Mouse (Mus musculus): ENCODE data around the gene Hpca. TPM values are rescaled to one million over a fixed set of nuclear protein-coding genes. Genes with fewer than 3 reads are reported as not detected.

The Hpca gene
- polyA plus RNA-seq (2021; fragmentation: Nextera tagmentation) = 357 and 1,084 TPM in 2 replicates
- long read RNA-seq, experiment 1, transcript Hpca-209 (4 exons, 1,626 nt) = minor isoform, 41 of 3,503 reads
- long read RNA-seq, experiment 1, transcript Hpca-202 (3 exons, 1,666 nt) = minor isoform, 211 of 3,503 reads
- long read RNA-seq, experiment 1, transcript Hpca-203 (4 exons, 1,568 nt) = minor isoform, 51 of 3,503 reads
- long read RNA-seq, experiment 1, transcript Hpca-201 (4 exons, 1,525 nt) = major isoform, 2,913 of 3,503 reads
- long read RNA-seq, experiment 1, partial matches to known transcripts = 126 of 3,503 reads
- long read RNA-seq, experiment 1, other reads (novel, unspliced or antisense) = 115 of 3,503 reads
- long read RNA-seq, experiment 2, transcript Hpca-201 (4 exons, 1,525 nt) = major isoform, 259 of 455 reads
- long read RNA-seq, experiment 2, transcript Hpca-202 (3 exons, 1,666 nt) = minor isoform, 42 of 455 reads
- long read RNA-seq, experiment 2, partial matches to known transcripts = 14 of 455 reads
- long read RNA-seq, experiment 2, other reads (novel, unspliced or antisense) = 135 of 455 reads

GRCm38 (mm10) chr4:129121569-129122086 is at the start of gene Hpca:
Gene Hpca, minus strand, starts transcription at chr4:129122036.

DNA sequence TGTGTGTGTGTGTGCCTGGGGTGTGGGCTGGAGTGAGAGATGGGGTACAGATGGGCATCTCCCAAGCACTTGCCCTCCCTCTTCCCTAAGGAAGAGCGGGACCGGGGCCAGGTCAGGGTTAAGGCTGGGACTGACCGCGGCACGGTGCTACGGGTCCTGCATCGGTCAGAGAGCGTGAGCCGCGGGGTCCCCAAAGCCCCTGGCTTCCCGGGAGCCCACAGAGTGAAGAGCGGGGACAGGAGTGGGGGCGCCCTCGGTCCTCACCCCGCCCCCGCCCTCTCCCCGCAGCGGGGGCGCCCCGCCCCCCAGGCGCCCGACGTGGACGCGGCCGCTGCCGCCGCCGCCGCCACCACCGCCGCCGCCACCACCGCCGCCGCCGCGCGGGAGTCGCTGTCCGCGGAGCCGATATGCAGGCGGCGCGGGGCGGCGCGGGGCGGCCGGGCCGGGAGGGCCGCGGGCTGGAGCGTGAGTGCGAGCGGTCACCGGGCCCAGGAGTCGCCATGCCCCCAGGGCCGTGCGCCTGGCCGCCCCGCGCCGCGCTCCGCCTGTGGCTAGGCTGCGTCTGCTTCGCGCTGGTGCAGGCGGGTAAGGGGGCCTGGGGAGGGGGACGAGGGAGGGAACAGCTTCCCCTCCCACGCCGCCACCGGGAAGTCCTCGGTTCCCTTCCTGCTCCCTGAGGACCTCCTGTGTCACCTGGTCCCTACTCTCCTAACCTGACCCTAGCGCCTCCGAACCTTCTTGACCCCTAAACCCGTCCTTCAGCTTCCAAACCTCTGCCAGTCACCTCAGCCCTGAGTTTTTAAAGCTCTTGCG is 14.9 kb upstream of the Hpca start, which contains the start of gene Fndc5:
Gene Fndc5, plus strand, starts transcription at position 421 of the 813 bp plus-strand sequence.

GRCm38 (mm10) chr4:129105356-129105755 is 16.5 kb downstream of the Hpca start, which contains the start of gene Tmem54:
Gene Tmem54, plus strand, starts transcription at chr4:129105548.

Other genes with a start within 250 kb of the Hpca start
- 4.3 and 10.7 TPM in 2 replicates for gene Trim62, start 238.5 kb downstream of the Hpca start, polyA plus RNA-seq (2021; fragmentation: Nextera tagmentation)
- gene Azin2, start 159.6 kb downstream of the Hpca start, polyA plus RNA-seq (2021; fragmentation: Nextera tagmentation) = 7.6 and 26.0 TPM in 2 replicates
- gene Ak2, start 130.1 kb downstream of the Hpca start, polyA plus RNA-seq (2021; fragmentation: Nextera tagmentation) = 36.0 and 36.5 TPM in 2 replicates
- 4.7 and 10.3 TPM in 2 replicates for gene Rnf19b, start 63.8 kb downstream of the Hpca start, polyA plus RNA-seq (2021; fragmentation: Nextera tagmentation)
- not detected in 2 replicates for gene Tmem54, start 16.5 kb downstream of the Hpca start, polyA plus RNA-seq (2021; fragmentation: Nextera tagmentation)
- gene Fndc5, start 15.0 kb upstream of the Hpca start, polyA plus RNA-seq (2021; fragmentation: Nextera tagmentation) = 16.8 and 21.6 TPM in 2 replicates
- gene S100pbp, start 67.7 kb upstream of the Hpca start, polyA plus RNA-seq (2021; fragmentation: Nextera tagmentation) = 7.5 and 12.7 TPM in 2 replicates
- gene Yars, start 67.7 kb upstream of the Hpca start, polyA plus RNA-seq (2021; fragmentation: Nextera tagmentation) = 52.7 and 67.7 TPM in 2 replicates
- gene C77080, start 139.4 kb upstream of the Hpca start, polyA plus RNA-seq (2021; fragmentation: Nextera tagmentation) = 4.5 and 12.8 TPM in 2 replicates
- gene Sync, start 165.6 kb upstream of the Hpca start, polyA plus RNA-seq (2021; fragmentation: Nextera tagmentation) = 0.72 and 0.75 TPM in 2 replicates
- 53.9 and 54.9 TPM in 2 replicates for gene Rbbp4, start 213.3 kb upstream of the Hpca start, polyA plus RNA-seq (2021; fragmentation: Nextera tagmentation)
- 49.5 and 58.1 TPM in 2 replicates for gene Zbtb8os, start 213.7 kb upstream of the Hpca start, polyA plus RNA-seq (2021; fragmentation: Nextera tagmentation)

Measured in left cerebral cortex, adult 6 months (tissue).